Mouse (Mus musculus) adrenal gland, postnatal 25 days (tissue): ENCODE measurements around the gene Tmem238l. TPM values are rescaled to one million over a fixed set of nuclear protein-coding genes. Genes with fewer than 3 reads are reported as not detected.

Experiments used
- DNase-seq: peaks from one replicate; pipeline ENCODE4 v3.0.0; 2021; ENCODE audit warnings: mixed read lengths
- total RNA-seq: library from RNA; stranded (reverse); gene quantifications from 2 replicates; pipeline ENCODE4 v1.2.3, GENCODE M21; 2021

Gene Tmem238l
- total RNA-seq, 1 experiment from 2014 or later = not detected

DNA sequence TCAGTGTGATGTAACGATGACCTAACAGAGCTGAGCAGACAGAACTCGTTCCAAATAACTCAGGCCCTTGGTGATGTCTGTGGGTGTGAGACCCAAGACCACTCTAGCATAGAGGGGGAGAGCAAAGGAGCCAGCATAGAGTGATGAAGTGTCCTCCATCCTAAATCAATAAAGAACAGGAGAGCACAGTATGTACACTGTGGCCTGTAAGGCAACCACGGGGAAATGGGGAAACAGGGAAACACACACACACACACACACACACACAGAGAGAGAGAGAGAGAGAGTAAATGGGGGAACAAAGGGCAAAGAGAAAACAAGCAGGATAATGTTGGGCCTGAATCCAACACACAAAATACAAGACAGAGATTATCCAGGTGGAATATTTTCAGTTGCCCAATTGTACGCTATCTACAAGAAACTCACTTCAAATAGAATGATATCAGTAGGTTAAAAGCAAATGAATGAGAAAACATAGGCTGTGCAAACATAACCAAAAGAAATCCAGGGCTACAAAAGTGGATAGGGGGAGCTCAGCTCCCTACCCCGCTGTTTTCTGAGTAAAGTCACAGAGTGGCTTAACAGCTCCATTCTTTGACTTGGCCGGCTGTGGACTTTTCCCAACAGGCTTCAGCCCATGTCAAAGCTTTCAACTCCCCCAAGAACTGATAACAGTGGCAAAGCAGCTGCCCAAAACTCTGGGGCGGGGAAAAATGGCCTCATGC lies 19.3 kb downstream of the Tmem238l start:
- no peak for DNase-seq

DNA sequence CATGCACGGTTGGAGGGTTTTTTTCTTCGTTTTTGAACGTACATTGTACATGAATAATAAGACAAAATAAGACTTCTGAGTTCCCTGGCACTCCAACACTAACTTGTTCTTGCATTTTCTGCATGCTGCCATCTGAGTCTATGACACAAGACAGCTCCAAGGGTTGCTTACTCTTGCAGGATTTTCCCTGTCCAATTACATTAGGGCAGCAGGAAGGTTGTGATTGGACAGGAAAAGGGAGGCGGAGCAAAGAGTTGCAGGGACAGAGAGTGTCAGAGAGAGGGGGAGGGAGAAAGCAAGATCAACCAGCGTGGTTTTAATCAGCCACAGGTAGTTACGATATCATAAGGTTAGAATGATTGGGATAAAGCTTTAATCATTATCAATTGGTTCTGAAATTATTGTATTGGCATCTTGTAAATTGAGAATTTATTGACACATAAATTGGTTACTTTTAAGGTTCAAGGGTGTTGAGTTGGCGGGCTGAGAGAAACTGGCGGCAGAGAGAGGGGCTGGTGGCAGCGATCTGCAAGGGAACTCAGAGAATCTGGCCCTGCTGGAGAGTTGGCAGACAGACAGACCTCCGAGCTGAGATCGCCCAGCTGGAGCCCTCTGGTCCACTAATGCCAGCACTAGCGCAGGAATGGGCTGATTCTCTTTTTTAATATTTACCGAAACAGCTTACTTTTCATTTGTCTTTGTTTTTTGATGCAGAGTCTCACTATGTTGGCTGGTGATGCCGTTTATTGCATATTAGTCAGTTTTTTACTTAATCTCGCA lies 25.1 kb downstream of the Tmem238l start:
- DNase-seq = no peak

DNA sequence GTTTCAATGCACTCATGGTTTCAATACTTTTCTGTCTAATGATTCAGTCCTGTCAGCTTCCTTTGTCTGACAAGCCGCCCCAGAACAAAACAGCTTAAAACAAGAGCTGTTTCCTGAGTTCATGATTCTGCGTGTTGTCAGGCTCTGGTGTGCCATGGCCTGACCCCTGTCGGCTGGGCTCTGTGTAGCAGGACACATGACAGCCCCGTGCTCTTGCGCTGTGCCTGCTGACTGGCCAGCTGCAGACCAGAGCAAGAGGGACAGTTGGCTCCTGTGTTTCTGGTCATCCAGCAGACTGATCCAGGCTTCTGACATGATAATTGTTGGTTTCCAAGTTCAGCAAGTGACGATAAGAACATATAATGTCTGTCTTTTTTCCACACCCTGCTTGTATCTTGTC lies 26.4 kb downstream of the Tmem238l start:
- peak; percentile 22 for DNase-seq

DNA sequence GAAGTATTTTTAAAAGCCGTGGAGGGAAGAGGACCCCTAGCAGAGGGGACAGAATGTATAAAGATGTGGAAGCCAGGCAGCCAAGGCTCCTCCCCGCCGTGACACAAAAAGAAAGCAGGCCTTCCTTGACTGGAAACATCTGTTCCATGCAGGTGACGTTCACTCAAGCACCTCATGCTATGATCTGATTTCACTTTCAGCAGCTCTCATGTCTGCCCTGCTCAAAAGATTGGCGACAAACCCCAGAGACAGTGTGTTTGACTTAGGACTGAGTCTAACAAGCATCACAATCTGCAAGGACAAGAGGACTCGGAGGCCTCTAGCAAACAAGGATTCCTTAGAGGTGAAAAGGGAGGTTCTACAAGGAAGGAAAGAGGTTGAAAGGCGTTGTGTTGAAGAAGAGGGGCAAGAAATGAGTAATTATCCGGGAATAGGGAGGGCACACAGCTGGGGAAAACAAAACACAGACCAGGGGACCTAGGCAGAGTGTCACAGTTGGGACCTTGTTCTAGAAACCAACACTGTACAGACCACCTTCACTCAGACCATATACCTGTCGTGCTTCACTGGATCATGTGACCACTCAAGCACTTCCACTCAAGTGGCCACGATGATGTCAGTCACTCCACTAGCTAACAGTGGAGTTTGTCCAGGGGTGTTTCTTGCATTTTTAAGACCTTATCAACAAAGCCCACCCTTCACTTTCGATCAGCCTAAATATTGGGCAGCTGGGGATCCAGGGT lies 27.2 kb downstream of the Tmem238l start:
- no peak for DNase-seq

DNA sequence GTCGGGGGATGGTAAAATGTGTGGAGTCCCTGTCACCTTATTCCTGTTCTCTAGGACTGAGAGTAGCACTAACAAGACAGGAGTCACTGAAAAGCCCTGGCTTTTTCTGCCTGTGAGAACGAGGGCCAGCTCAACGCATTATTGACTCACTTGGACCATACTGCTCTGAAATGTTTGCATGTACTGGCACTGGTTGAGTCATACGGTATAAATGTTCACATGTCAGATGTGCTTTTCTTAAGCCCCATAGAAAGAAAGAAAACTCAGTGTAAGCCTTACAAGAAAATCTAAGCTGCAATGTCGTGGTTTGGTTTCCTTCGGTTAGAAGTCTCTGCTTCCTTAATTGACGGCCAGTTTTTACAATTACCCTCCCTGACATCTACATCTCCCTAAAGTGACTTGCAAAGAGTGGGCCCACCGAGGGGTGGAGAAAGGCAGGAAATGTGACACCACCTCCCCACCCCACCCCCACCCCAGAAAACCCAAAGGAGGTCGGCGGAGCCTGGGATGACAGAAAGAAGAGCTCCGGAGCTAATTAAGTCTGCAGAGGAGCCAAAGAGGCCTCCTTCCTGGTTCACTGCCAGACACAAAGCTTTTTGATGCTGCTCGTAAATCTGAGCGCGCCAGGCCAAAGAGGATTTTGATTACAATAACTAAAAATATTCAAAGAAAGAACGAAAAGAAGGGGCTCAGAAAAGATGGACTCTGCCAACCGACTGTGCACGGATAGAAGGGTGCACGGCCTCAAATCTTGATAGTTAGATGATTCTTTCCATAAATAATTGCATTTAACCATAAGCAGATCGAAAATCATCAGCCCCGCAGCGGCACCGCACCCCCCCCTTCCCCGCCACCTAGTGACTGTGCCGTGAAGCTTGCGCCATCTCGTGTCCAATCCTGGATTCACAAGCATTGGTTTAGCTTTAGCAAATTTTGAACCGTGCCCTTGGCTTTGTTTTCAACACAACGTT lies 28.0 kb downstream of the Tmem238l start:
- peak; percentile 77 for DNase-seq

DNA sequence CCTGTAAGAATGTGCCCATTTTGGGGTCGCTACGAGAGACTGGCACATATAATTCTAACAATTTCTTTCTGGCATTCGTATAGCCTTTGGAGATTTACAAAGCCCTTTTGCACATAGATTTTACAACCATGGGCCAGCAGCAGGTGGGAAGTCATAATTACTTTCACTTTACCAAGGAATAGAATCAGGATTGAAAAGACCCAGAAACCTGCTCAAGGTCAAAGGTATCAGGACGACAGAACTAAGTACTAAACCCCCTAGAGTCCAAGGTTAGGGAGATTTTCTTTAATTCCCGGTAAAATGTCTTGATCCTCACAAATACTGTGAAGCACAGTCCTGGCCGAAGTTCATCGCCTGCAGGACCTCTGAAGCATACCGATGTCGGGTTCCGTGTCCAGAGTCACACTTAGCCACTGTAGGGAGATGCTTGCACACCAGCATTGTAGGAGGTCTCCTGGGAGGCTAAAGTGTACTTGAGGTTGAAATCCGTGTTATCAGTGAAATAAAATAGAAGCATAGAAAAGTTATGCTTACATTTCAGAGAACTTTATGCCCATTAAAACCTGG lies 28.8 kb downstream of the Tmem238l start:
- no peak for DNase-seq

DNA sequence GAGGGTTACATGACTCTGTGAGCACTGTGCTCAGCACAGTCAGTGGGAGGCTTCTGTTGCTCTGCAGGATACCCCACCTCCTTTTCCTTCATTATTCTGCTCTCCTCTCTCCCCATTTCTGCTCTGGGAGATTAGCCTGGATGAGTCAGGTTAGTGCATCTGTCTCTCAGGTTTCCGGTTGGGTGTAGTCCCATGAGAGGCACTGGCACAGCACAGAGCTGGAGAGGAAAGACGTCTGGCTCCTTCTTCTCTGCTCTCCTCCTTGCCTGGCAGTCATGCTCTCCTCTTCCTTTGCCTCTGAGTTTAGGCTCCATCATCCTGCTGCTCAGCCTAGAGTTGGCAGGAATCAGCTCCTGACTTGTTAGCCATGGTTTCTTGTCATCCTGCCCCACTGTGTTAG lies 35.7 kb downstream of the Tmem238l start:
- DNase-seq = no peak

DNA sequence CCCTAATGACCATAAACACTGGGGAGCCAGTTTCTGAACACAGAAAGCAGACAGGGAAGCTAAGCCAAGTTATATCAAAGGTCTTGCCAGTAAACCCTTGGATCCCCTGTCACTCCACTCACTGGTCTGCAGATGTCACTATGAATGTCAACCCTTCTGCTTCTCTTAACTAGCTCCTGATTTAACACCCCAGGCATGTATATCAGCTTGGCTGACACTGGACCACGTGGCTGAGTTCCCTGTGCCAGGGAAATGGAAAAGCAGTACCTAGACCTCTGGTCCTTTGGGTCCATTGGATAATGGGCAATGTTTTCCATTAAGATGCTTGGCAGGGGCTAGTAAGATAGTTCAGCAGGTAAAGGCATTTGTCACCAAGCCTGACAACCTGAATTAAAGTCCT lies 37.2 kb downstream of the Tmem238l start:
- no peak for DNase-seq

DNA sequence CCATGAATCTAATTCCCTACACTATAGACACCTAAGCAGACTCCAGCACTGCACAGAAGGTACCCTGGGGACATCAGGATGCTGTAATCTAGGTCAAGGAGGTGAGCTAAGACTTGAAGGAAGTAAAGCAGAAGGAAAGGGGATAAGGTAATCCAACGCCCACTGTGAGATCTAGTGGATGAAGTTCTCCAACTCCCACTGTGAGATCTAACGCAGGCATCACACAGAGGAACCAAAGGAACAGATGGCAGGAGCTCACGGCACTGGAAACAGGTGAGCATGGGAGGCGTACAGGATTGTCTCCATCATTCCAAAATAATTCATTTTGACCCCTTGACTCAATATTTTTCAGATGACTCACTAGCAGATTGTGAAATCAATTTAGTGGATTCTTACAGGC lies 40.0 kb downstream of the Tmem238l start:
- no peak for DNase-seq

DNA sequence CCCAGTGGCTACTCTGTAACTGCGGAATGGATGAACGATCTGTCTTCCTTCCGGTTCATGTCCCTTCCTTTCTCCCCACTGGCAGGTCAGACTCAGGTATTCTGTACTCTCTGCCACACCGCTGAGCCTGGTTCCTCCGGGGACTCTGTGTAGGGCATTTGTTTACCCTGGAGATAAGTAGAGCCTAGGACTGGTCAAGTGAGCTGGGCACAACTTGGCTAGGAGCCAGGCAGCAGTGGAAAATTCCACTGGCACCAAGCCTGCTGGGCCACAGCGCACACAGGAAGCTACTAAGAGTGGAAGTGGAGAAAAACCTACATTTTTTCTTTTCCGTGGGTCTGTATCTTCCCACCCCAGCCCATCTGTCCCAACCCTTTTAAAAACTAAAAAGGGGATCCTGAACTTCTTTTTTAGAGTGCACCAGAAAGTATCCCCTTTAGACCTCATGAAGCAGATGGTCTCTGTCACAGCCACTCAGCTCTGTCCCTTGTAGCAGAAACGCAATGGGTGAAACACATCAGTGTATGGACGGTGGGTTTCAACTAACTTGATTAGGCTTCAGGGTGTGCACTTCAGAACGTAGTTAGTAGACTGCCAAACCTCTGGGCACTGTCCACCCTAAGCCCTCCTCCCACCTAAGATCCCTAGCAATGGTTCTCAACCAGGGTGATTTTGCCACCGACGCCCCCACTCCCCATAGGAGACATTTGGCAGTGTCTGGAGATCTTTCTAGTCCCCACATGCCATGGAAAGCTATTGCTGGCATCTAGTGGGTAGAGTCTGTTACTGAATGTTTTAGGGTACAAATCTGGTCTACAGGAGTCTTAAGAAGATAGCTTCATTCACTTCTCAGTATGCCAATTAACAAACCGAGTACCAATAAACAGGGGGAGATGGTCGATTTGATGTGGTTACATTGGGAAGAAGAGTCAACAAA lies 42.3 kb downstream of the Tmem238l start:
- peak; percentile 86 for DNase-seq

DNA sequence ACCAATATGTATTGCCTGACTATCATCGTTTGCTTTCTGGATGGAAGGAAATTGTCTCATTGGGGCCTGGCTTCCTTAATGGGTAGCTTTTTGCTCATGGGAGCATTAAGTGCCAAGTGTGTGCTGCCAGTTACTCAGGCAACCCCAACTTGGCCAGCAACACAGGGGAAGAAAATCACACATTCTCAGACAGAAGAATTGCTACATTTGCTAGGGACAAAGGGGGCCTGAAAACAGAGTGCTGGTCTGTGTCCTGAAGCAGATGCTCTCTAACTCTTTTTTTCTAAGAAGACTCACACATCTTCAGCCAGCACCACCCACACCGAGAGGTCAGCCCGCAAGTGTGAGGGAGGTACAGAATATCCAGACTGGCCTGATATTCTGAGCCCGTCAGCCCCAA lies 44.2 kb downstream of the Tmem238l start:
- DNase-seq = no peak

DNA sequence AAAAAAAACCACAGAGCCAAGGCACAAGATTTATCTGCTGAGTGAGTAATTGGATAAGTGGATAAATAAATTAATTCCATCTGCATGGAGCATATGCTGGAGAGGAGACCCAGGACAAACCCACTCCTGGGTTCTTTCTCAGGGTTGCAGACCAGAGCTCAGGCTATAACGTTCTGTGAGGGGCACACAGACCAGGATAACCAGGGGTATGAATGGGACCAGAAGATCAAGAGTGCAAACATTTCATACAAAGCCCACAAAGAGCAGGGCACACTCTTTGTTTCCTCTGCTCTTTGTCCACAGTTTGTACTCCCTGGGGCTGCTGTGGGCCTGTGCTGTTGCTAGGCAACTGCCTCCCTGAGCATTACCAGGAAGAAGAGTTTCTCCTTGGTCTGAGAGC lies 45.3 kb downstream of the Tmem238l start:
- DNase-seq = no peak

DNA sequence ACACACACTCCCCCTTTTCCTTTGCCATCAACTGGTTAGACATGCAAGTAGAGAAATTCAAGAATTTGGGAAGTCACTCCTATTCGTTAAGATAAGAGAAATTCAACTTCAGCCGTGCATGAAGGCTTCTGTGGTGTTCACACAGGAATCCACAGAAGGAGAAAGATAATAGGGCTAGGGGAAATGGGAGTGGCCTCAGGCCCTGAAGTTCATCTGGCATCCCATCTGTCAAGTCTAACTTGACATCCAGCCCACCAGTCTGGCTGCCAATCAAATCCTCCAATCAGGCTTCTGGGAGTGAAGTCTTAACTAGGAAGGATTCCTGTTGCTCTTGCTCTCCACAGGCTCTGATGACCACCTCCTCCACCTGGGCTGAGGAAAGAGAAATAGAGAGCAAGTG lies 46.5 kb downstream of the Tmem238l start:
- no peak for DNase-seq

DNA sequence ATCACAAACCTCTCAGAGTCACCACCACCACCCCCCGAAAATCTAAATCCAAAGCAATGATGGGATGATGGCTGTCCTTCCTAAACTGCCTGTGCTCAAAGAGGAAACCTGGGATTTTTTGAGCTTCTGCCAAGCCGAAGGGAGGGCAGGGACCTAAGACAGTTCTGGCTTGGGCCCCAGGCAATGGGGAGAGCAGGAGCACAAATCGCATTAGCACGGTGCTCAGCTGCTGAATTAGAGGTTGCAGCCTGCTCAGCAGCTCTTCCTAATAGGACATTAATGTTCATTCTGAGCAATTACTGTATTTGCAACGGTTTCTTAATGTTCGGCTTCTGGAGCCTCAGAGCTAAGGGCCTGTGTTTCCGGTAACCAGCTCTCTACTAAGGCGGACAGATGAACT lies 51.5 kb downstream of the Tmem238l start:
- no peak for DNase-seq

DNA sequence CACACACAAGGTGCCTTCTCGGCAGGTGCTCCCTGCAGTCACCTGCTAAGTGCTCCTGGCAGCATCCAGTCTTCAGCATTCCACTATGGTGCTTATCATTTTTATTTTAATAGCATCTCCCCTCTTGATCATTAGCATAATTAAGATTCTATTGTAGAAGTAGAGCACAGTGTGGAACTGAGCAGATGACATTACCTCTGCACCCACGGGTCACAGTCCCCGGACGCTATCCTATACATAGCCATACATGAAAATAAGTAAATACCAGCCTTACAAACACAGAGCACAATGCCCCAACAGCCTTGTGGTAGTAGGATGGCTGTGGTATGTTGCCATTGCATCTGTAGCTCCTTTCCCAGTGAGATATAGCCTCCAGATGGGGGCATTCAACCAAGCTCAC lies 52.1 kb downstream of the Tmem238l start:
- no peak for DNase-seq

DNA sequence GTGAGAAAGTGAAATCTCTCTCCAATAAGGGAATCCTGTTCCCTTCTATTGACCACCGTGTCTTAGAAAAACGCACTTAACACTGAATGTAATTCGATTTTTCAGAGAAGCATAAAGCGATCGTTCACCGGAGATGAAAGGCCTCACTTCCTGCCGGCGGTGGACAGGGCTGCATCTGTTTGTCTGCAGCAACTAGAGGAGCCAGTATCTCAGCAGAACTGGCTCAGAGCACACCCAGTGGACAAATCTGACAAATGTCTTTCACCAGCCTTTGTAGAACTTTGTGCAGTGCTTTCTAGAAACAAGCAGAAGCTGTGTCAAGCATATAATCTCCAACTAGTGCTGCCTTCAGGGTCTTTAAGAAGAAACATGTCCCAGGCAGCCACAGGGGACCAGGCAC lies 54.0 kb downstream of the Tmem238l start:
- no peak for DNase-seq

DNA sequence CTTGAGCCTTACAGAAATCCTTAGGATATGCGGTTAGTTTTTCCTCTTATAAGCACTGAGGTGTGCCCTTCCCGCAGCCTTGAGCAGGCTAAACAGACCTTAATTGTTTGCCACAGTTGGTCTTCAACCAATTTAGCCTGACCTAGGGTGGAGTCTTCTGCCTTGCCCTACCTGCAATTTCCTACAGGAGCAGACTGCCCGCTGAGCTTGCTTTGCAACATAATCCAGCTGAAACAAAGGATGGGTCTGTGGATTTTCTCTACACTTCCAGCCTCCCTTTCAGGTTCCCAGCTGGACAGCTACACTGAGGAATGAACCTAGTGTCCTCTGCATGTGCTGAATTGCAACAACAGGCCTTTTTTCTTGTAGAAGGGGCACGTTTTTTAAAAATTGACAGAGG lies 55.2 kb downstream of the Tmem238l start:
- DNase-seq = no peak
